Mouse (Mus musculus): ENCODE results near the gene Crim1. TPM values are rescaled to one million over a fixed set of nuclear protein-coding genes. Genes with fewer than 3 reads are reported as not detected.

The Crim1 gene
- polyA plus RNA-seq, 1 experiment: 1.7 TPM

DNA sequence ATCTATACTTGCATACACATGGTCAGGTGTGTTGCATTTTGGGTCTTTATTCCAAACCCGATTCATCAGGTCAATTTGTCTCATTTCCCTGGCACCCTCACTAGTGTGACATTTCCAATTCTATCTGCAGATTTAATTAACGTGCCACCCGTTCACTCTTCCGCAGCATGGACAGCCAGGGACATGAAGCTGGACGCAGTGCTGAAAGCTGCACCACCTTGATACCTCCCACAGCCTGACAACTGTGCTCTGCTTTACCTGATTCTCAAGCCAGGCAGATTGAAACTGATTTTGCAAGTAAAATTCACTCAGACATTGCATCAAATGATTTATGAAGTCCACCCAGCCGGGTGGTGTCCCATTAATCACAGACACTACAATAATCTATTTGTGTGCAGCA lies 19.3 kb upstream of the Crim1 start:
- TF ChIP-seq CTCF (IDR thresholded peaks at IDR 0.05; ENCODE audit: control insufficient read depth, insufficient read depth, low read length) (no peak), POLR2A (IDR thresholded peaks at IDR 0.05; ENCODE audit: borderline replicate concordance, control insufficient read depth, low read depth, low read length) (no peak)
- no peak overlapping the region for H3K27ac ChIP-seq (ENCODE audit: control insufficient read depth, insufficient read depth, low read depth, low read length, poor library complexity)
- 86% methylated on average over 6 of the region's 6 CpGs for WGBS
- H3K4me3 ChIP-seq (replicated peaks; ENCODE audit: control insufficient read depth, low read depth, low read length): no peak overlapping the region
- H3K4me1 ChIP-seq (ENCODE audit: control insufficient read depth, insufficient read depth, low read length): no peaks in the 10 kb centered on the region

- TF ChIP-seq POLR2A (IDR thresholded peaks at IDR 0.05; ENCODE audit: borderline replicate concordance, control insufficient read depth, low read depth, low read length) (no peak), CTCF (IDR thresholded peaks at IDR 0.05; ENCODE audit: control insufficient read depth, insufficient read depth, low read length) (no peak)
- H3K27ac ChIP-seq (ENCODE audit: control insufficient read depth, insufficient read depth, low read depth, low read length, poor library complexity): no peak overlapping the region
- WGBS: 89% methylated on average over 5 of the region's 5 CpGs
- no peaks in the 10 kb centered on the region for H3K4me1 ChIP-seq (ENCODE audit: control insufficient read depth, insufficient read depth, low read length)
- H3K4me3 ChIP-seq (replicated peaks; ENCODE audit: control insufficient read depth, low read depth, low read length): no peak overlapping the region
Measured at GRCm38 (mm10) chr17:78196184-78196583, 3.9 kb upstream of the Crim1 start.

GRCm38 (mm10) chr17:78197111-78197510 lies 2.9 kb upstream of the Crim1 start:
- Histone ChIP-seq H3K27ac (ENCODE audit: control insufficient read depth, insufficient read depth, low read depth, low read length, poor library complexity) (no peak overlapping the region), H3K4me3 (replicated peaks; ENCODE audit: control insufficient read depth, low read depth, low read length) (no peak overlapping the region), H3K4me1 (ENCODE audit: control insufficient read depth, insufficient read depth, low read length) (no peaks in the 10 kb centered on the region; the same call in 1 of the 2 replicates)
- TF ChIP-seq CTCF (IDR thresholded peaks at IDR 0.05; ENCODE audit: control insufficient read depth, insufficient read depth, low read length) (peak; percentile 66), POLR2A (IDR thresholded peaks at IDR 0.05; ENCODE audit: borderline replicate concordance, control insufficient read depth, low read depth, low read length) (no peak)
- WGBS: 30% methylated on average over 7 of the region's 7 CpGs

DNA sequence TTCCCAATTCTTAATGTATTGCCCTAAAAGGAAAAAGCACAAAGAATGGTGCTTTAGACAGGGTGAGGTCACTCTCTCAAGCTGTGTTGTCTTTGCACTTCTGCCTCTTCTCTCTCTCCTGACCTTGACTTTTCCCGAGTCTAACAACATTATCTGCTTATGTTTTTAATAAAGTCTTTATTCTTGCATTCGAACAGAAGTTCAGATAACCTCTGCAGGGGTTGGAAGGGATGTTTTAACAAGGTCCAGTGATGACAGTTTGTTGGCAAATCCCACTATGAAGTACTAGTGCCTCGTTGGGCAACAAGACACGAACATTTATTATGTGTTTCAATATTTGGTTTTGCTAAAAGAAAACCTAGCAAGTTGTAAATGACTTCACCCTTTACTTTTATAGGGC lies 1.9 kb upstream of the Crim1 start:
- 73% methylated on average over 4 of the region's 4 CpGs for WGBS
- Histone ChIP-seq H3K4me1 (ENCODE audit: control insufficient read depth, insufficient read depth, low read length) (no peaks in the 10 kb centered on the region; the same call in 1 of the 2 replicates), H3K27ac (ENCODE audit: control insufficient read depth, insufficient read depth, low read depth, low read length, poor library complexity) (no peak overlapping the region), H3K4me3 (replicated peaks; ENCODE audit: control insufficient read depth, low read depth, low read length) (no peak overlapping the region)
- TF ChIP-seq POLR2A (IDR thresholded peaks at IDR 0.05; ENCODE audit: borderline replicate concordance, control insufficient read depth, low read depth, low read length) (no peak), CTCF (IDR thresholded peaks at IDR 0.05; ENCODE audit: control insufficient read depth, insufficient read depth, low read length) (no peak)

DNA sequence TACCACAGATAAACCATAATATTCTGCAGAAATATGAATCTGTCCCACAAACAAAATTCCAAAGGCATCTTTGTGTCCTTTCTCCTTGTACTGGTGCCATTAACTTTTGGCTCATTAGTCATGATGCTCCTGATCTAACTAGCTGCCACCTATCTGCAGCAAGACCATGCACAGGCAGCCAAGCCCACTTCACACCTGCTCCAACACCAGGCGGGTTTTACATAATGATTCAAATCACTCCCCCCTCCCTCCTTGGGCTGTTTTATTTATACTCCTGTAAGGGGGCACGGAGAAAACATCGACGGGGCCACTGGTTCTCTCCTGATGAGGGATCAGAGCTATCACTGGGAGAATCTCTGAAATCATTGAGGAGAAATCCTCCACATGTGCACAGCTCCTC lies 1.2 kb upstream of the Crim1 start:
- no peak overlapping the region for H3K27ac ChIP-seq (ENCODE audit: control insufficient read depth, insufficient read depth, low read depth, low read length, poor library complexity)
- WGBS: 29% methylated on average over 4 of the region's 4 CpGs
- TF ChIP-seq CTCF (IDR thresholded peaks at IDR 0.05; ENCODE audit: control insufficient read depth, insufficient read depth, low read length) (no peak), POLR2A (IDR thresholded peaks at IDR 0.05; ENCODE audit: borderline replicate concordance, control insufficient read depth, low read depth, low read length) (no peak)
- no peak overlapping the region for H3K4me3 ChIP-seq (replicated peaks; ENCODE audit: control insufficient read depth, low read depth, low read length)
- no peaks in the 10 kb centered on the region; the same call in 1 of the 2 replicates for H3K4me1 ChIP-seq (ENCODE audit: control insufficient read depth, insufficient read depth, low read length)

GRCm38 (mm10) chr17:78199231-78199625 lies 820 bp upstream of the Crim1 start:
- 13% methylated on average over 7 of the region's 7 CpGs for WGBS
- Histone ChIP-seq H3K4me3 (replicated peaks; ENCODE audit: control insufficient read depth, low read depth, low read length) (no peak overlapping the region), H3K4me1 (ENCODE audit: control insufficient read depth, insufficient read depth, low read length) (no peaks in the 10 kb centered on the region; the same call in 1 of the 2 replicates), H3K27ac (ENCODE audit: control insufficient read depth, insufficient read depth, low read depth, low read length, poor library complexity) (no peak overlapping the region)
- TF ChIP-seq CTCF (IDR thresholded peaks at IDR 0.05; ENCODE audit: control insufficient read depth, insufficient read depth, low read length) (no peak), POLR2A (IDR thresholded peaks at IDR 0.05; ENCODE audit: borderline replicate concordance, control insufficient read depth, low read depth, low read length) (no peak)

- TF ChIP-seq POLR2A (IDR thresholded peaks at IDR 0.05; ENCODE audit: borderline replicate concordance, control insufficient read depth, low read depth, low read length): no peak
- TF ChIP-seq CTCF (IDR thresholded peaks at IDR 0.05; ENCODE audit: control insufficient read depth, insufficient read depth, low read length): no peak
- under 1% methylated on average over 71 of the region's 73 CpGs for WGBS
- Histone ChIP-seq H3K4me1 (ENCODE audit: control insufficient read depth, insufficient read depth, low read length) (no peaks in the 10 kb centered on the region; the same call in 1 of the 2 replicates), H3K27ac (ENCODE audit: control insufficient read depth, insufficient read depth, low read depth, low read length, poor library complexity) (no peak overlapping the region; the same call in 1 of the 2 replicates), H3K4me3 (replicated peaks; ENCODE audit: control insufficient read depth, low read depth, low read length) (peak overlapping the region; percentile 53)
Measured at GRCm38 (mm10) chr17:78200561-78201220, 643 bp downstream of the Crim1 start.

- Histone ChIP-seq H3K27ac (ENCODE audit: control insufficient read depth, insufficient read depth, low read depth, low read length, poor library complexity) (no peak overlapping the region; the same call in 1 of the 2 replicates), H3K4me1 (ENCODE audit: control insufficient read depth, insufficient read depth, low read length) (no peaks in the 10 kb centered on the region; the same call in 1 of the 2 replicates), H3K4me3 (replicated peaks; ENCODE audit: control insufficient read depth, low read depth, low read length) (peak overlapping the region; percentile 53)
- under 1% methylated on average over 39 of the region's 39 CpGs for WGBS
- TF ChIP-seq CTCF (IDR thresholded peaks at IDR 0.05; ENCODE audit: control insufficient read depth, insufficient read depth, low read length) (no peak), POLR2A (IDR thresholded peaks at IDR 0.05; ENCODE audit: borderline replicate concordance, control insufficient read depth, low read depth, low read length) (no peak)
Measured at GRCm38 (mm10) chr17:78201221-78202058, 1.4 kb downstream of the Crim1 start.
